ENCODE assay signal across 8 mouse cellular contexts in genomic region chr10:117792141-117793091, GRCm38 (mm10). TPM values are rescaled to one million over a fixed set of nuclear protein-coding genes. Genes with fewer than 3 reads are reported as not detected.
DNase-seq lines count a peak whose midpoint lies in the region; ATAC-seq lines count a peak whose summit lies in the region.

Gene Nup107 (minus strand): TSS chr10:117792705.

- intact Hi-C loops in left cerebral cortex, postnatal 14 days (cut with DNase I), result loop anchor here (2.0 to 5.0 kb wide), 2 partner anchors 52 to 315 kb away; no protein-coding TSS in a partner anchor

- peaks cover 11% of the 10 kb centered on the region for H3K4me1 ChIP-seq in intestine, embryonic 14.5 days (replicated peaks; ENCODE audit: control insufficient read depth, insufficient read depth, low read length)

- WGBS in intestine, embryonic 14.5 days, result under 1% methylated on average over 75 of the region's 75 CpGs

- peaks cover 7% of the 10 kb centered on the region; the same call in 1 of the 2 replicates for H3K36me3 ChIP-seq in intestine, embryonic 14.5 days (ENCODE audit: control insufficient read depth, insufficient read depth, low read length)

- H3K27me3 ChIP-seq in intestine, embryonic 14.5 days (replicated peaks; ENCODE audit: control insufficient read depth, insufficient read depth, low read length), result no peaks in the 10 kb centered on the region

- ATAC-seq in intestine, embryonic 14.5 days (replicated peaks; ENCODE audit: low FRiP score, low TSS enrichment, low read depth), result peak; percentile 97

- H3K4me3 ChIP-seq in intestine, embryonic 14.5 days (ENCODE audit: low read depth, low read length), result peak within 1 kb of the TSS; percentile 95

- DNase-seq in adrenal gland, adult 18-20 months (ENCODE audit: low spot score in 2 of 2), result peak; percentile 100
- peak; percentile 100 for DNase-seq in embryo, embryonic 11 days
- DNase-seq in gastrocnemius, postnatal 25 days, result peak; percentile 100
- peak; percentile 100 for DNase-seq in intestine, embryonic 14.5 days (ENCODE audit: low spot score)
- peak; percentile 100 for DNase-seq in left cerebral cortex, postnatal 14 days (ENCODE audit: low spot score in 2 of 2)
- DNase-seq in mesoderm, embryonic 11.5 days (ENCODE audit: low read depth, low spot score), result peak; percentile 100
- peak; percentile 100 for DNase-seq in right cerebral cortex, postnatal 36 days (ENCODE audit: low spot score in 2 of 2)
- DNase-seq in yolk sac, embryonic 10.5 days (ENCODE audit: low spot score), result peak; percentile 100

- peak within 1 kb of the TSS; percentile 90 for H3K4me2 ChIP-seq in intestine, embryonic 14.5 days (ENCODE audit: low read length)

- H3K9ac ChIP-seq in intestine, embryonic 14.5 days (ENCODE audit: low read length), result peak within 1 kb of the TSS; percentile 77

- 0 out of 2 replicates have a peak, but pooled peaks cover 4% of the 10 kb centered on the region for H3K9me3 ChIP-seq in intestine, embryonic 14.5 days (ENCODE audit: control insufficient read depth, low read length)

- peak within 1 kb of the TSS; percentile 87 for H3K27ac ChIP-seq in intestine, embryonic 14.5 days (ENCODE audit: low read depth)

RNA-seq across cellular contexts. Expression of gene Nup107, which starts in this region (rescaled TPM):
- total RNA-seq in adrenal gland, adult 18-20 months (2021), result 10 to 100 TPM in 1 of 2 experiments, 1 to 10 TPM in 1; 9.1 to 11.0 TPM
- total RNA-seq in gastrocnemius, postnatal 25 days (2021), result 1 to 10 TPM; 6.0 TPM
- 60.8 and 65.4 TPM in 2 replicates for polyA plus RNA-seq in intestine, embryonic 14.5 days (2014; fragmentation: Nextera tagmentation; extraction: Ambion mirVana)
- total RNA-seq in left cerebral cortex, postnatal 14 days (2021), result 10 to 100 TPM; 15.5 to 19.9 TPM

Comparison
In these comparisons a context has a peak if more than half of its experiments do, and no peak if none do; other contexts are left out.
1. Peak in every context shown above with its lines: DNase-seq, ATAC-seq, H3K4me3 ChIP-seq and H3K27ac ChIP-seq.